Mouse (Mus musculus) c-Kit-positive CD71-positive TER-119-positive erythroid progenitor cells, embryonic 14.5 days (primary cell): ENCODE results near the gene Kank1.
"Not testable (repeated sequence)": the region's sequence is repeated elsewhere in the genome, so short reads cannot be mapped to it uniquely, and the experiment has no call there.

Source experiments
- DNase-seq: peaks from one replicate; pipeline ENCODE4 v3.0.0-alpha.2; 2013; ENCODE audit warnings: low spot score

Kank1 gene

DNA sequence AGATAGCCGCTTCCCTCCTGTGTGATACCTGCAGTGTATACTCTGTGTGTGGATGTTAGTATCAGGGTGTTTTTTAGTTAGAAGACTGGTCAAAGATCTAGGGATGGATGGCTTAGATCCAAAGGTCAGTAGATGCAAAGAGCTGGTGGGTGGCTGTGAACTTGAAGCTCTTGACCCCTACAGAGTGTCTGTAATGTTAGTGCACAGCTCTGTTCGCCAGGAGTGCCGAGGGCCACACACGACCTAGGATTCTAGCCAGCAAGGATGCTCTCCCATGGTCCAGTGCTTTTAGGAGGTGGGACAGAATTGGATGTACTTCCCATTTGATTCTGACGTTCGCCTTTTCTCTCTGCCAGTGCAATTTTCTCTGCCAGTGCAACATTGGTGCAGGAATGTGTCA is 201.5 kb downstream of the Kank1 start:
- DNase-seq = no peak

DNA sequence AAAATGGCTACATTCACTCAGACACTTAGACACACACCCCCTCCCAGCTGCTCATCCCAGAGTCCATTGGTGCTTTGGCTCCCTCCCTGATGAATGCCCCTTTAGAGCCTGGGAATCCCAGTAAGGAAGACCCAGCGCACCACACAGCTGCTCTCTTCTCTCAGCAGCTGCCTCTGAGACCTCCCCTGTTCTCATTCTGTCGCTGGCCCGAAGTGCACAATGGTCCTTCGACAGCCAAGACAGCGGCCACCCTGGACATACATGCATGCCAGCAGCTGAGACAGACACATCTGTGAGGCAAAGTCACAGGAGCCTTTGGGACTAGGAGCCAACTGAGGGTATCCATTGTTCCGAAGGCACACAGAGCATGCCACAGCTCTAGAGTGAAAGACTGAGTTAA is 203.0 kb downstream of the Kank1 start:
- DNase-seq = no peak

DNA sequence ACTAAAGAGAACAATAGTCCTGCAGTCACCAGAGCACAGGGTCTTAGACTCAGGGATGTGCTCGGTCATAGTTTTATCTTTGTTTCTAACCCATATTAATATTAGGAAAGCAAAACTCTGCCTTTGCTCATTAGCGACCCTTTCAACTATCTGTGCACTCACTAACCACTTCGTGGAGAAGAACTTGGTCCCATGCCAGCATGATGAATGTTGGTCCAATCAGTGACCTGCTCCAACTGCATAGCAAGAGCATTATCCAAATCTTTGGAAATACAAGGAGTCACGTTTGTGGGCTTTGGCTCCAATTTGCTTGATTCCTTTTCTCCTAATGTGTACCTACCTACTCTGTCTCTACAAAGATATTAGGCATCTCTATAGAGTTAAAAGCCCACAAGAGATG is 204.0 kb downstream of the Kank1 start:
- no peak for DNase-seq

DNA sequence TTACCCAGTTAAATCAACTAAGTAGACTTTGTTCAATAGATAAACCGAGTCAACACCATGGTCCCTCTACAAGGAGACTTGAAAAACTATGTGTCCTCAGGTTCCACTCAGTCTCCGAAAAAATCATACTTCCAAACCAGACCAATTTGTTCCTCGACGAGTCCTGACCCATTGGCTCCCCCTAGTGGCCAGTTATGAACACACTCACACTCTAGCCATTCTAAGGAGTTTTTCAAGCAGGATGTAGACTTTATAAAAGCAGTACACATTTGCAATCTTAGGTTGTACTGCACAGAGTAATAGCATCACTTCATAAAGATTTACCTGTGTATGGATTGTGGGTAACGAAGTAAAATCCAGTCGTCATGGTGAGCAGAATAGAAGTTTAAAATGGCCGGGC is 208.3 kb downstream of the Kank1 start:
- DNase-seq = peak; percentile 46

DNA sequence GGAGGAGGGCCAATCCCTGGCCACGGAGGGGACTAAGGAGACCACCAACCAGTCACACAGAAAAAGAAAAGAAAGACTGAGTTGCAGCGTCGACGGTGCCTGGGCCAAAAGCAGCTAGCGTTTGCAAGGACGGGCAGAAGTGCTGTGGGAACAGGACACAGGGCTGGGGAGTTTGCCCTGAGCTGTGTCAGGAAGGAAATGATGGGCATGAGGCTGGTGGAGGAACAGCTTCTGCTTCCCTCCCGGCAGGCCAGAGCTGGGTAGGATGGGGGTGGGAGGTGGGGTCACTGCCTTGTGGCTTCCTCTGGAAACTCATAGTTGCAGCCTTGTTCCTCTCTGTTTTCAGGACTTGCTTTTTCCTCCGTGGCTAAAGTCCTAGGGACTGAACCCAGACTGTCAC is 209.1 kb downstream of the Kank1 start:
- DNase-seq = no peak

DNA sequence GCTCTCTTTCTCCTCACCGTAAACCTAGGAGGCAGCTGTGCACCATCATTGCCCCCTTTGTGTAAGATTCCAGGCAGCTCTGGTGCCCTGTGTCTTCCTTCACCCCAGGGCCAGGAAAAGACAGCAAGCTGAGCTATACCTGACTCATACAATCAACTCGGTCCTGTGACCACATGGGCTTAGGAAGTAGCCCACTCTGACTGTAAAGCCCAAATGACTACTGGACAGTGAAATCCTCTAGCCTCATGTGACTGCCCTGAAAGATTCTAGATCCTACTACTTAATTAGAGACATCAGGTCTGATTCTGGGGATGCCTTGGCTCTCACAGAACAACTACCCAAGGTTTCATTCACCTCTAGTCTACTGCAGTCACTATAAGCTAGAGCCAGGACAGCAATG is 209.9 kb downstream of the Kank1 start:
- no peak for DNase-seq

DNA sequence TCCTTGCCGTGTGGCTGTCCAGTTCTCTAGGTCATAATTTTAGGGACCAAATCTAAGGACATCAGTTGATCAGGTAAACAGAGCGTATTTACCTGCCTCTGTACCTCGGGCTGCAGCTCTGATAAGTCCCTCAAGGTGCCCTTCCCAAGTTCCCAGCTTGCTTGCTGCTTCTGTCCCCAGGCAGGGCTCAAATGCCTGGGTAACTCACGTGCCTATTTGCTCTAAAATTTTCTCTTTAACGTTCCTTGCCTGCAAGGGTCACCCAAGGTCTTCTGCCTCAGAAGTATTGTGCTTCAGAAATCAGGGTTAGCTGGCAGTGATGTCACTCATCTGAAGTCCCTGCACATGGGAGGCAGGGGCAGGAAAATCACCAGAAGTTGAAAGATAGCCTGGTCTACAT is 210.6 kb downstream of the Kank1 start:
- DNase-seq = no peak

DNA sequence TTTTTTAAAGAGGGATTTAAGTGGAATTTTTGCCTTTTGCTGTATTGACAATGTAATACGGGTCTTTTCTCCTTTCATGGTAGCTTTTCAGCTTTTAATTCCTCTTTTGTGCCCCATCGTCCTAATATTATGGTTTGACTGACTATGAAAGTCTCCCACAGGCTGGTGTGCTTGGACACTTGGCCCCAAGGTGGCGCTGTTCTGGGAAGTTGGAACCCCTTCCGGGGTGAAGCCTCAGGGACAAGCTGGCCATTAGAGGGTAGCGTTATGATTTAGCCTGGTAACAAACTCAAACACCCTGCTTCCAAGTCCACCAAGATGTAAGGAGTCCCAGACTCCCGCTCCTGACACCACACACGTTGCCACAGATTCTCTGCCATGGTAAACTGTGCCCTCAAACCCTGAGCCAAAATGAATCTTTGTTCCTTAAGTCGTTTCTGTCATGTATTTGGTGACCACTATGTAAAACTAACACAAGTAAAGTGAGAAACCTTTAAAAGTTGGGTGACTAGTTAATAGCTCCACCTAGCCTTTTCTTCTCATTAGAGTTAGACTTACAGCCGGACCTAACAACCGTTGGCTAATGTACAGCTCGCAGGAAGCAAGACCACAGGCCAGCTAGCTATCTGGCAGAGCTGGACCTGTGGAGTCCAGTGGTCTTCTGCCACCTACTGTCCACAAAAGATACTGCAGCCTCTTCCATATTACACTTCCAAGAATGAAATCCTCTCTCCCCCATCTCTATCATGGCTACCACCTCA is 214.3 kb downstream of the Kank1 start:
- no peak for DNase-seq

DNA sequence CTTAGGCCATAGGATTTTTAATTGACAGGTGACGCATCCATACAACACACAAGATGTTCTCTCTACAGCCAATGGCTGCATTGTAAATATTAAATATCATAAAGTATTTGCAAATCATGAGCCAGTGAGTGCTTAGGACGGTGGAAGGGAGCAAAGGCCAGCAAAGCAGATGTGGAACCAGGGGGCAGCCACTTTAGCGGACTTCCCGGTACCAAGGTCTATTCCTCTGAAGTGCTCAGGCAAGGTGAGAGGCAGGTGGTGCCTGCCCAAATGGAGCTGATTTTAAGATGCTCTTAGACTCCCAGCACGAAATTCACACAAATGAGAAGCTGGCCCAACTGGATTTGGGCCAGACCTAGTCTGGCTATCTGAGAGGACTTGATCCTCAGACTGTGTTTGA is 216.4 kb downstream of the Kank1 start:
- DNase-seq = no peak

DNA sequence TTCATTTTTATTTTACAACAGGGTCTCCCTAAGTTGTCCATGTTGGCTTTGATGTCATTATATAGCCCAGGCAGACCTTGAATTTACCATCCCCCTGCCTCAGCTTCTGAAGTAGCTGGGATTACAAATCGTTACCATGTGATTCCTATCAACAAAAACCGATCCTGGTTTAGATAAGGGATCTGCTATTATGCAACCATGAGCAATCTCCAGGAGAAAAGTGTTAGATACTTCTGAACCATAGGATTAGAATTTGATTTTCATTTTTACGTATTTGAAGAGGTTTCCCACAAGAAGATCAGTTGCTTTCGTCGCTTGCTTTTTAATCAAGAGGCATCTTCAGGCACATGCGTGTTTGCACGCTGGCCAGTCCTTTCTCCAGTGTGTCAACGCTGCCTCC is 224.0 kb downstream of the Kank1 start:
- DNase-seq = no peak

DNA sequence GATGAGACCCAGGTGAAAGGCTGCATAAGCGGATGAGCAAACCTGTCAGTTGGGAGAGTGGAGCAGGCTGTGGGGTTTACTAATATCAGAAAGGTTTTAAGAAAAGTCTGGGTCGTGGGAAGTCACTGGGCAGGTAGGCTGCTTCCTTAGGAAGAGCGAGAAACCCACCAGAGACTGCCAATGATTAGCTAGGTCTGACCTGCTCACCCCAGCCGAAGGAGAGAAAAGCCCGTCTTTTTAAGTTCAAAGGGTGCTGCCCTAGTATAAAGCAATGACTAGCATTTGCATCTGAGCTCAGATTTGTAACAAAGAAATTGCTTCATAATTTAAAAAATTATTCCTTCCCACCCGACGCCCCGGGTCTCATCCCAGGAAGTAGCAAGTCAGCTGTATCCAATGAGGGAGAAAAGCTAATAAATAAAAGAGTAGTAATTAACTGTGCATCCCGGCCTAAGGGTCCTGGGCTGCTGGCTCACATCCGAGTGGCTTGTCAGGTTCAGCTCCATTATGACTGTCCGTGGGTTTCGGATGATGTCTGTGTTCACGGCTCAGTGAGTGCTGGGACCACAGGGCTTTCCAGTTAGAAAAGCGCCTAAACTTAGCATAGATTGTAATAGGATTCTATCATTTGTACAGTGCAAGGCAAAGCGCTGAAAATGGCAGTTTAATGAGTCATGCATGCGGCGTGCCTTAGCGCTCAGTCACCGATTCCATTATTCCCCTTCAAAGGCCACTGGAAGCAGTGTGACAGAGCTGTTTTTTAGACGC is 225.0 kb downstream of the Kank1 start:
- DNase-seq = no peak

DNA sequence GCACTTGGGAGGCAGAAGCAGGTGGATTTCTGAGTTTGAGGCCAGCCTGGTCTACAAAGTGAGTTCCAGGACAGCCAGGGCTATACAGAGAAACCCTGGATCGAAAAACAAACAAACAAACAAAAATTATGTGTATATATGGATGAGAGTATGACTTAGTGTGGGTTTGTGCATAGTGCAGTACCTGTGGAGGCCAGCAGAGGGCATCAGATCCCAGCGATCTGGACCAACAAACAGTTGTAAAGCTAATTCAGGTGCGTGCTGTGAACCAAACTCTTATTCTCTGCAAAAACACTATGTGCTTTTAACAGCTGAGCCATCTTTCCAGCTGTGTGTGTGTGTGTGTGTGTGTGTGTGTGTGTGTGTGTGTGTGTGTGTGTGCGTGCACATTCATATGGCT is 239.0 kb downstream of the Kank1 start:
- not testable (repeated sequence) for DNase-seq

DNA sequence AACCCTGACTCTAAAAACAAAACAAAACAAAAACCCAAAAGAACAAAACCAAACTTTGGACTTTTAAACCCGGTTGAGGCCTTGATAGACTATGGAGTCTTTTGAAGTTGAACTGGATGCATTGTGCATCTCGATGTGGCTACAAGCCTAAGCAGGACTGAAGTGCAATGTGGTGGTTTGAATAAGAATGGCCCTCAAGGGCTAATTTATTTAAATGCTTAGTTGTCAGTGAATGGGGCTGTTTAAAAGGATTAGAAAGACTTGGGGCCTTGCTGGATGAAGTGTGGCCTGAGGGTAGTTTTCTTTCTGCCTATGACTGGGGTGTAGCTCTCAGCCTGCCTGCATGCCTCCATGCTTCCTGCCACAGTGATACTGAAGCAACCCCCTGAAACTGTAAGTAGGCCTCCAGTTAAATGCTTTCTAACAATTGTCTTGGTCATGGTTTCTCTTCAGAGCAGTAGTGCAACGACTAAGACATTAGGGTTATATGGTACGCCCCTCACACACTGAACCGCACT is 242.4 kb downstream of the Kank1 start:
- DNase-seq = no peak

DNA sequence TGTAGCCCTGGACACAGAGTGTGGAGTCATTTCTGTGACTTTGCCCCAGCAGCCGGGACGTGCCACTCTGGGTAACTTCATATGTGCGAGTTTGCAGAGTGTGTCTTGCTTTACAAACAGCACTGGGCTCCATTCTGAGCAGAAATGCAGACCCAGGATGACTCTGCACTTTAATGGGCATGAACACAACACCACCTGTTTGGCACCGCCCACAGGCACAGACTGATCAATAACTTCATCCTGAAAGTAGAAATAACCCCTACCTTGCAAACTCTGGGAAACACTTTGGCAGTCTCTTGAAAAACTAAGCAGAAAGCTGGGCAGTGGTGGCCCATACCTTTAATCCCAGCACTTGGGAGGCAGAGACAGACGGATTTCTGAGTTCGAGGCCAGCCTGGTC is 244.0 kb downstream of the Kank1 start:
- no peak for DNase-seq
